Mouse (Mus musculus): Measurements from ENCODE around the gene Rrp12.

- TF ChIP-seq POLR2A (IDR thresholded peaks at IDR 0.05; ENCODE audit: low read depth, low read length) (peak; percentile 49), CTCF (IDR thresholded peaks at IDR 0.05; ENCODE audit: extremely low read depth, insufficient read length, insufficient replicate concordance, low read depth, low read length) (no peak)
These were observed 60.2 kb downstream of the Rrp12 start for GRCm38 (mm10) chr19:41835816-41836215.

All from small intestine, adult 2 months (tissue).